Mouse (Mus musculus) bone marrow, adult 2 months (tissue): Measurements from ENCODE around the gene Kng2.
"Not testable (repeated sequence)": the region's sequence is repeated elsewhere in the genome, so short reads cannot be mapped to it uniquely, and the experiment has no call there.

Experiments
- CTCF ChIP-seq: fragments of 200-500 bp; IDR thresholded peaks from 2 replicates; pipeline ENCODE4 v1.5.1; 2011; ENCODE audit warnings: low read length, control low read depth; ENCODE audit not compliant: control insufficient read depth, insufficient read depth
- POLR2A ChIP-seq: fragments of 200-500 bp; IDR thresholded peaks from 2 replicates; pipeline ENCODE4 v1.6.1; 2011; ENCODE audit warnings: low read depth, mild to moderate bottlenecking, control low read depth, low read length, borderline replicate concordance; ENCODE audit not compliant: control insufficient read depth

DNA sequence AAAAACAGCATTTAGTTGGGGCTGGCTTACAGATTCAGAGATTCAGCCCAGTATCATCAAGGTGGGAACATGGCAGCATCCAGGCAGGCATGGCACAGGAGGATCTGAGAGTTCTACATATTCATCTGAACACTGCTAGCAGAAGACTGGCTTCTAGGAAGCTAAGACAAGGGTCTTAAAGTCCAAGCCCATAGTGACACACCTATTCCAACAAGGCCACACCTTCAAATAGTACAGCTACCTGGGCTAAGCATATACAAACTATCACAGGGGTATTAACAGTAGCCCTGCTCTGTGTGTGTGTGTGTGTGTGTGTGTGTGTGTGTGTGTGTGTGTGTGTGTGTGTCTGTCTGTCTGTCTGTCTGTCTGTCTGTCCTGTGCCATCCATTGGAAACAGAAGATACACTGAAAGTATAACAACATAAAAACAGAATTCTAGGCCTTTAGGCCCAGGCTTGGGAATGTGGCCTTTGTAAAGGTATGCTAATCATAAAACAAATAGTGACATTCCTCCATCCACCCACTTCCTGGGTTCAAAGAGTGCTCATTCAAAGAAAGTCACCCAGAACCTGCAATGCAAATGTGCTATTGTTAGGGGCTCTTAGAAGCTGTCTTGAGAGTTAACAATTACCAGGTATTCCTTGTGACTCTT lies 87.3 kb downstream of the Kng2 start:
- TF ChIP-seq CTCF, POLR2A: not testable (repeated sequence)
